Mouse (Mus musculus) brain, adult 2 months (tissue): ENCODE data around the gene Cyb561d2.
"Not testable (repeated sequence)": the region's sequence is repeated elsewhere in the genome, so short reads cannot be mapped to it uniquely, and the experiment has no call there.

Experiments
- DNase-seq: peaks from one replicate; pipeline ENCODE4 v3.0.0; 2011; ENCODE audit warnings: low read depth, low spot score

The Cyb561d2 gene

GRCm38 (mm10) chr9:107571534-107572326 is 29.7 kb upstream of the Cyb561d2 start:
- no peak for DNase-seq

- DNase-seq, result no peak
Measured at GRCm38 (mm10) chr9:107570845-107571244, 28.9 kb upstream of the Cyb561d2 start.

- no peak for DNase-seq
Measured at GRCm38 (mm10) chr9:107570016-107570415, 28.0 kb upstream of the Cyb561d2 start.

- DNase-seq, result peak; percentile 35
Measured at GRCm38 (mm10) chr9:107569270-107569669, 27.3 kb upstream of the Cyb561d2 start.

- peak; percentile 88 for DNase-seq
Measured at GRCm38 (mm10) chr9:107568331-107569261, 26.6 kb upstream of the Cyb561d2 start.

GRCm38 (mm10) chr9:107567702-107568319 is 25.8 kb upstream of the Cyb561d2 start, which contains the start of gene Hyal2:
Gene Hyal2, plus strand, starts transcription at chr9:107567945.
- no peak for DNase-seq

- no peak for DNase-seq
Measured at GRCm38 (mm10) chr9:107566855-107567254, 24.9 kb upstream of the Cyb561d2 start.

GRCm38 (mm10) chr9:107566041-107566709 is 24.2 kb upstream of the Cyb561d2 start:
- DNase-seq, result peak; percentile 87

GRCm38 (mm10) chr9:107565556-107565955 is 23.6 kb upstream of the Cyb561d2 start:
- not testable (repeated sequence) for DNase-seq

GRCm38 (mm10) chr9:107563029-107563581 is 21.1 kb upstream of the Cyb561d2 start, which contains the start of gene Tusc2:
Gene Tusc2, plus strand, starts transcription at chr9:107563255.
- peak; percentile 99 for DNase-seq

- no peak for DNase-seq
Measured at GRCm38 (mm10) chr9:107556346-107556745, 14.4 kb upstream of the Cyb561d2 start.

- no peak for DNase-seq
Measured at GRCm38 (mm10) chr9:107555701-107556100, 13.7 kb upstream of the Cyb561d2 start.

GRCm38 (mm10) chr9:107555031-107555457 is 13.1 kb upstream of the Cyb561d2 start:
- peak; percentile 43 for DNase-seq

- DNase-seq, result peak; percentile 100
Measured at GRCm38 (mm10) chr9:107554319-107554825, 12.4 kb upstream of the Cyb561d2 start.

GRCm38 (mm10) chr9:107553541-107554318 is 11.7 kb upstream of the Cyb561d2 start:
- no peak for DNase-seq

GRCm38 (mm10) chr9:107552690-107553393 is 10.8 kb upstream of the Cyb561d2 start:
- no peak for DNase-seq

GRCm38 (mm10) chr9:107551890-107552355 is 9.9 kb upstream of the Cyb561d2 start:
- DNase-seq, result no peak

- DNase-seq, result no peak
Measured at GRCm38 (mm10) chr9:107551117-107551889, 9.3 kb upstream of the Cyb561d2 start, which contains the start of gene Rassf1. Gene Rassf1, plus strand, starts transcription at chr9:107551555.
